Mouse (Mus musculus): ENCODE data around the gene Ubac1. TPM values are rescaled to one million over a fixed set of nuclear protein-coding genes. Genes with fewer than 3 reads are reported as not detected.

The Ubac1 gene
- polyA plus RNA-seq, 1 experiment from 2014 or later, result 101 TPM

DNA sequence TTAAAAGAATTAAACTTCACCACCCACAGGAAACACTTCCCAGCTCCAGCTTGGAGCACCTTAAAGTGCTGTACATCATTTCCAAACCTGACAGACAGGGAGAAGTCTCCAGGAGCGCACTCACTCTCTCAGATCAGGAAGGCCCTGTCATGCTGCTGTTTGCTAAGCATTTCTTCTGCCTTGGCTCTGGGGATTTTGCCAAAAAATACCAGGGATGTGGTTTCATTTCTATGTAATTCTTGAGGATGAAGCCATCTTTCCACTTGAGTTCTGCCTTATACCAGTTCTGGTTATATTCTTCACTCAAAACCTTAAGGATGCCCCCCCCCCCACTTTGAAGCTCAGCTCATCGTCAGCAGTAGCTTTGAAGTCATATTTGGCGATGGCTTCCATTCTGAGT lies 26.8 kb downstream of the Ubac1 start:
- no peaks in the 10 kb centered on the region for H3K4me1 ChIP-seq (replicated peaks)
- H3K27me3 ChIP-seq, result no peaks in the 10 kb centered on the region
- H3K9ac ChIP-seq (replicated peaks), result no peak overlapping the region
- no peak overlapping the region for H3K4me2 ChIP-seq
- H3K36me3 ChIP-seq, result peaks cover 31% of the 10 kb centered on the region
- H3K4me3 ChIP-seq (replicated peaks), result no peak overlapping the region
- H3K9me3 ChIP-seq, result no peaks in the 10 kb centered on the region
- ATAC-seq (ENCODE audit: insufficient number of reproducible peaks, insufficient read depth, low FRiP score, low TSS enrichment, low read depth), result no peak
- WGBS, result 82% methylated on average over 3 of the region's 3 CpGs
- H3K27ac ChIP-seq, result no peak overlapping the region

DNA sequence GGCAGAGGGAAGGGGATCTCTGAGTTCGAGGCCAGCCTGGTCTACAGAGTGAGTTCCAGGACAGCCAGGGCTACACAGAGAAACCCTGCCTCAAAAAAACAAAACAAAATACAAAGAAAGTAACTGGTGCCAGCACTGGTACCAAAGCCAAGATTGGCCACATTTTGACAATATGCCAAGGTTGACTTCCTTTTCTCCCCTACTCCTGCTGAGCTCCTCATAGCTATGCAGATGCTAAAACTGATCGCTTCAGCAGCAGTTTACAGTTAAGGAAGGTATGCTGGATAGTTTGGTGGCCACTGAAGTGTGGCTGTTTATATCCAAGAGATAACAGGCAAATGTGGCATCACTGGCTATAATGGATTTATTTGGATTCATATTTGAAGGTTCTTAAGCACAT lies 29.3 kb downstream of the Ubac1 start:
- no peak overlapping the region for H3K9ac ChIP-seq (replicated peaks)
- WGBS, result 73% methylated on average over 2 of the region's 2 CpGs
- peaks cover 6% of the 10 kb centered on the region for H3K36me3 ChIP-seq
- no peaks in the 10 kb centered on the region for H3K9me3 ChIP-seq
- H3K27me3 ChIP-seq, result no peaks in the 10 kb centered on the region
- no peaks in the 10 kb centered on the region for H3K4me1 ChIP-seq (replicated peaks)
- no peak overlapping the region for H3K4me3 ChIP-seq (replicated peaks)
- no peak overlapping the region for H3K27ac ChIP-seq
- H3K4me2 ChIP-seq, result no peak overlapping the region
- ATAC-seq (ENCODE audit: insufficient number of reproducible peaks, insufficient read depth, low FRiP score, low TSS enrichment, low read depth), result no peak

GRCm38 (mm10) chr2:25989651-25990050 lies 31.9 kb downstream of the Ubac1 start:
- ATAC-seq (ENCODE audit: insufficient number of reproducible peaks, insufficient read depth, low FRiP score, low TSS enrichment, low read depth), result no peak
- Histone ChIP-seq H3K36me3 (no peaks in the 10 kb centered on the region), H3K4me3 (replicated peaks) (no peak overlapping the region), H3K27me3 (no peaks in the 10 kb centered on the region; the same call in 1 of the 2 replicates), H3K4me1 (replicated peaks) (no peaks in the 10 kb centered on the region), H3K4me2 (no peak overlapping the region), H3K9me3 (no peaks in the 10 kb centered on the region), H3K27ac (no peak overlapping the region), H3K9ac (replicated peaks) (no peak overlapping the region)
- 88% methylated on average over 1 of the region's 1 CpGs for WGBS

- no peak overlapping the region for H3K4me3 ChIP-seq (replicated peaks)
- peaks cover 2% of the 10 kb centered on the region; the same call in 1 of the 2 replicates for H3K27me3 ChIP-seq
- H3K27ac ChIP-seq, result no peak overlapping the region
- no peak for ATAC-seq (ENCODE audit: insufficient number of reproducible peaks, insufficient read depth, low FRiP score, low TSS enrichment, low read depth)
- H3K9me3 ChIP-seq, result no peaks in the 10 kb centered on the region
- no peaks in the 10 kb centered on the region for H3K36me3 ChIP-seq
- 89% methylated on average over 6 of the region's 6 CpGs for WGBS
- 0 out of 2 replicates have a peak, but pooled peaks cover 3% of the 10 kb centered on the region for H3K4me1 ChIP-seq (replicated peaks)
- no peak overlapping the region for H3K9ac ChIP-seq (replicated peaks)
- no peak overlapping the region for H3K4me2 ChIP-seq
Observed at GRCm38 (mm10) chr2:25987817-25988216, 33.7 kb downstream of the Ubac1 start.

- ATAC-seq (ENCODE audit: insufficient number of reproducible peaks, insufficient read depth, low FRiP score, low TSS enrichment, low read depth), result no peak
- no peaks in the 10 kb centered on the region for H3K36me3 ChIP-seq
- H3K27me3 ChIP-seq, result peaks cover 2% of the 10 kb centered on the region; the same call in 1 of the 2 replicates
- H3K9me3 ChIP-seq, result no peaks in the 10 kb centered on the region
- H3K4me2 ChIP-seq, result no peak overlapping the region
- H3K27ac ChIP-seq, result no peak overlapping the region
- H3K9ac ChIP-seq (replicated peaks), result no peak overlapping the region
- peaks cover 8% of the 10 kb centered on the region for H3K4me1 ChIP-seq (replicated peaks)
- H3K4me3 ChIP-seq (replicated peaks), result no peak overlapping the region
- WGBS, result 71% methylated on average over 5 of the region's 5 CpGs
Observed at GRCm38 (mm10) chr2:25986601-25987000, 34.9 kb downstream of the Ubac1 start.

DNA sequence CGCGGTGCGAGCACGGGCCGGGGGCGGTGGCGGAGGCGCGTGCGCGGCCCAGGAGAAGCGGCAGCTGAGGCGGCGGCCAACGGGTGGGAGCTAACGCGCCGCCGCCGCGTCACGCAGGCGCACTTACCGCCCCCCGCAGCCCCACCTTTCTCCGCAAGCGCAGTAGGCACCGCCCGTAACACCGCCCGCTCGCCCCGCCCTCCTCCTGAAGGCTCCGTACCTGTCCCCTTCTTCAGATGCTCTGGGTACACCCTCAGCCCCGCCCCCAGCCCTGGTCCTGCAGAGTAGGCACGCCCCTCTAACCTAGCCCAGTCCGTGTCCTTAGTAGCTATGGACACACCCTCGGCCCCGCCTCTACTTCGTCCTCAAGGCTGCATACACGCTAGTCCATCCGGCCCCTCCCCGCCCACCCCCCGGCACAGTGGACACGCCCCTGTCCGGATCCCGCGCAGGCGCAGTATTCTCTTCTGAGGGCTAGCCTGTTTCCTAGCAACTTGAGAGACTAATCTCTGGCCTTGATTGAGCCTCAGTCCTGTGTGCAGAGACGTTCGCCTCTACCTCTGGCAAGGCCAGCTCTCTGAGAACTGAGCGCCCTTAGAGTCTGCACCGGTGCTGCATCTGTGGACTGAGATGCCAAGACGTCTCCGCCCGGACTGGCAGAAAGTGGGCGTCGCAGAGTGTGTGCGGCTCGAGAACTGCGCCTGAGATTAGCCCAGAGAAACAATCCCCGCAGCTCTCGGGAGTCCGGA lies 38.2 kb downstream of the Ubac1 start, which contains the start of gene Camsap1:
TSS of gene Camsap1 (minus strand) at position 124 of the 749 bp plus-strand sequence.
- Histone ChIP-seq H3K36me3 (peaks cover 12% of the 10 kb centered on the region), H3K9ac (replicated peaks) (peak within 1 kb of the TSS; percentile 98), H3K4me3 (replicated peaks) (peak within 1 kb of the TSS; percentile 96), H3K27me3 (peaks cover 2% of the 10 kb centered on the region; the same call in 1 of the 2 replicates), H3K4me1 (replicated peaks) (peaks cover 27% of the 10 kb centered on the region), H3K4me2 (peak within 1 kb of the TSS; percentile 95), H3K27ac (peak within 1 kb of the TSS; percentile 88), H3K9me3 (no peaks in the 10 kb centered on the region)
- peak; percentile 100 for ATAC-seq (ENCODE audit: insufficient number of reproducible peaks, insufficient read depth, low FRiP score, low TSS enrichment, low read depth)
- under 1% methylated on average over 59 of the region's 64 CpGs for WGBS

DNA sequence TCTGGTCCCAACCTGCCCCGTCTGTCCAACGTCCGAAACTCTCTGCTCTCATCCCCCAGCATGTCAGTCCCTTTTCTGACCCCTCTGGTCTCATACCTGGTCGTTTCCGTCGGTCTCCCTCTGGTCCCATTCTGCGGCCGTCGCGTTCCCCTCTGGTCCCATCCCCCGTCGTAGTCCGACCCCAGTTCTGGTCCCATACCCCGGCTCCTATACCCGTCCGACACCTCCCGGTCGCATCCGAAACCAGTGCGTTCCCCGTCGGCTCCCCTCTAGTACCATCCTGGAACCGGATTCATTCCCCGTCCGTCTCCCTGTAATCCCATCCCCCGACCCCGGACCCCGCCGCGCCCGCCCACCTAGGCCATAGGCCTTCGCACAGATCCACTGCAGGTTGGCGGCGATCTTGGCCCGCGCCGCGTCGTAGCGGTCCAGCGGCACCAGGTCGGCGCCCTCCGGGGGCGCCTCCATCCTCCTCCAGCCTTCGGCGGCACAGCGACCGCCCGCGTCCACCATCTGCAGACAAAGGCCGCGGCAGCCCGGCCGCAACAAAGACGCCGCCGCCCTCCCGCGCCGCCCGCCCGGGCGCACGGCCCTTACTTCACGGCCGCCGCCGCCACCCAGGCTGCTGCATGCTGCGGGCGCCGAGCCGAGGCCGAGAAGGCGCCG lies 39.0 kb downstream of the Ubac1 start:
- Histone ChIP-seq H3K27ac (peak overlapping the region; percentile 88), H3K4me1 (replicated peaks) (peaks cover 33% of the 10 kb centered on the region), H3K4me2 (peak overlapping the region; percentile 95), H3K4me3 (replicated peaks) (peak overlapping the region; percentile 96), H3K36me3 (peaks cover 17% of the 10 kb centered on the region), H3K9me3 (no peaks in the 10 kb centered on the region), H3K27me3 (peaks cover 2% of the 10 kb centered on the region; the same call in 1 of the 2 replicates), H3K9ac (replicated peaks) (peak overlapping the region; percentile 98)
- WGBS, result 1% methylated on average over 75 of the region's 76 CpGs
- peak; percentile 4 for ATAC-seq (ENCODE audit: insufficient number of reproducible peaks, insufficient read depth, low FRiP score, low TSS enrichment, low read depth)

- Histone ChIP-seq H3K36me3 (peaks cover 17% of the 10 kb centered on the region), H3K4me2 (peak overlapping the region; percentile 95), H3K9me3 (no peaks in the 10 kb centered on the region), H3K9ac (replicated peaks) (peak overlapping the region; percentile 98), H3K4me3 (replicated peaks) (peak overlapping the region; percentile 96), H3K27me3 (peaks cover 2% of the 10 kb centered on the region; the same call in 1 of the 2 replicates), H3K4me1 (replicated peaks) (peaks cover 33% of the 10 kb centered on the region), H3K27ac (no peak overlapping the region; the same call in 1 of the 2 replicates)
- ATAC-seq (ENCODE audit: insufficient number of reproducible peaks, insufficient read depth, low FRiP score, low TSS enrichment, low read depth), result no peak
- WGBS, result 1% methylated on average over 16 of the region's 16 CpGs
Observed at GRCm38 (mm10) chr2:25982052-25982425, 39.5 kb downstream of the Ubac1 start.

DNA sequence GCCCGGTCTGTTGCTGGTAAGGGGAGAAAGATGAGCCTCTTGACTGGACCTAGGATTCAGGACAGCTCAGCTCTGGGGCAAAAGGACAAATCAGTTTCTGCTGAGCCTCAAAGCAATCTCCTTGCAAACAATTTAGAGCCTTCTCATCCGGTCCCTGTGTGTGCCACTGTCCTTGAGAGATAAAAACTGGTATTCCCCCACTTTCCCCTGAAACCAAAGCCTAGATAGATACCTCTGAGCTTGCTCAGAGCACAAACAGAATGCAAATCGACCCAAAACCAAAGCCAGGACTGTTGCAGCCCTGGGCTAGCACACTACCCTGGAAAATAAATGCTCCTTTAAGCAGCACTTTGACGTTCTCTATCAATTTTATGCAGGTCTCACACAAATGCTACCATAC lies 42.5 kb downstream of the Ubac1 start:
- Histone ChIP-seq H3K4me3 (replicated peaks) (no peak overlapping the region), H3K36me3 (peaks cover 18% of the 10 kb centered on the region), H3K27ac (no peak overlapping the region), H3K27me3 (no peaks in the 10 kb centered on the region), H3K4me2 (no peak overlapping the region), H3K9me3 (no peaks in the 10 kb centered on the region), H3K9ac (replicated peaks) (no peak overlapping the region), H3K4me1 (replicated peaks) (peaks cover 30% of the 10 kb centered on the region)
- no peak for ATAC-seq (ENCODE audit: insufficient number of reproducible peaks, insufficient read depth, low FRiP score, low TSS enrichment, low read depth)
- WGBS, result 85% methylated on average over 4 of the region's 4 CpGs

GRCm38 (mm10) chr2:25977587-25978239 lies 43.8 kb downstream of the Ubac1 start:
- peaks cover 27% of the 10 kb centered on the region for H3K36me3 ChIP-seq
- ATAC-seq (ENCODE audit: insufficient number of reproducible peaks, insufficient read depth, low FRiP score, low TSS enrichment, low read depth), result no peak
- H3K4me3 ChIP-seq (replicated peaks), result no peak overlapping the region
- no peak overlapping the region for H3K27ac ChIP-seq
- H3K9me3 ChIP-seq, result no peaks in the 10 kb centered on the region
- peaks cover 29% of the 10 kb centered on the region for H3K4me1 ChIP-seq (replicated peaks)
- no peaks in the 10 kb centered on the region for H3K27me3 ChIP-seq
- WGBS, result 84% methylated on average over 7 of the region's 7 CpGs
- no peak overlapping the region for H3K9ac ChIP-seq (replicated peaks)
- H3K4me2 ChIP-seq, result no peak overlapping the region

- peaks cover 45% of the 10 kb centered on the region for H3K36me3 ChIP-seq
Observed at GRCm38 (mm10) chr2:25975141-25975770, 46.3 kb downstream of the Ubac1 start.

More at GRCm38 (mm10) chr2:25975141-25975770, 46.3 kb downstream of the Ubac1 start:
- no peak for ATAC-seq (ENCODE audit: insufficient number of reproducible peaks, insufficient read depth, low FRiP score, low TSS enrichment, low read depth)
- H3K27me3 ChIP-seq, result no peaks in the 10 kb centered on the region
- no peak overlapping the region for H3K4me3 ChIP-seq (replicated peaks)
- H3K27ac ChIP-seq, result no peak overlapping the region
- peaks cover 14% of the 10 kb centered on the region for H3K4me1 ChIP-seq (replicated peaks)
- no peak overlapping the region for H3K4me2 ChIP-seq
- 89% methylated on average over 4 of the region's 4 CpGs for WGBS
- H3K9ac ChIP-seq (replicated peaks), result no peak overlapping the region
- no peaks in the 10 kb centered on the region for H3K9me3 ChIP-seq
